Mouse (Mus musculus): Measurements from ENCODE around the gene Smurf1.

DNA sequence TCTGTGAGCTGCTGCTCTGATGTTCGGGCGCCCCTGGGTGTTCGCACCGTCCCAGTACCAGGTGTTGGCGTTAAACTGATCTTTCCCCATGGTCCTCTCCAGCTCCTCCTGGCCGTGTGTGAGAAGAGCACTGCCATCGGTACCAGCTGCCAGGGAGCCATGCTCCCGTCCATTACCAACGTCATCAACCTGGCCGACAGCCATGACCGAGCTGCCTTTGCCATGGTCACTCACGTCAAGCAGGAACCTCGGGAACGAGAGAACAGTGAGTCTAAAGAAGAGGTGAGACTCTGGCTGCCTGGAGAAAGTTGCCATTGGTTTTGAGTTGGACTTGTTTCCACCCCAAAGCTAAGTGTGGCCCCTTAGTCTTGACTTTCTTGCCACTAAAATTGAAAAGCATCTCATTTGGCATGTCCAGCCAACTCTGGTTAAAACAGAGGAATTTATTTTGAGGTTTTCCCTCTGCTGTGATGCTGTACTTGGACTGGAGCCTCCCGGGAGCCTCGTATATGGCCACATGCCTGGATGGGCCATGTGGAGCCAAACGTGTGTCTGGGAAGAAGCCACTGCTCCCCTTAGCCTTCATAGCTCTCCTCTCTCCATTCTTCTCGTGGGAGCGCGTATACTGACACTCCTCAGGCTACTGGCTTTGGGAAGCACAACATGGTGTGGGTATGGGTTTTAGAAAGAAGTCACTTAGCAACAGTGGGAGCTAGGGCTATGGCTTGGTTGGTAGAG, 137.1 kb downstream of the Smurf1 start:
- no peak for TF ChIP-seq POLR2A (IDR thresholded peaks at IDR 0.05; ENCODE audit: low read depth, low read length)
- TF ChIP-seq CTCF (IDR thresholded peaks at IDR 0.05; ENCODE audit: extremely low read depth, insufficient read depth, insufficient read length, insufficient replicate concordance), result no peak

All from spleen, adult 2 months (tissue).